Mouse (Mus musculus): Measurements from ENCODE around the gene Tut1. TPM values are rescaled to one million over a fixed set of nuclear protein-coding genes. Genes with fewer than 3 reads are reported as not detected.
"Not testable (repeated sequence)": the region's sequence is repeated elsewhere in the genome, so short reads cannot be mapped to it uniquely, and the experiment has no call there.

The Tut1 gene
- polyA plus RNA-seq, 1 experiment: 24.1 TPM

DNA sequence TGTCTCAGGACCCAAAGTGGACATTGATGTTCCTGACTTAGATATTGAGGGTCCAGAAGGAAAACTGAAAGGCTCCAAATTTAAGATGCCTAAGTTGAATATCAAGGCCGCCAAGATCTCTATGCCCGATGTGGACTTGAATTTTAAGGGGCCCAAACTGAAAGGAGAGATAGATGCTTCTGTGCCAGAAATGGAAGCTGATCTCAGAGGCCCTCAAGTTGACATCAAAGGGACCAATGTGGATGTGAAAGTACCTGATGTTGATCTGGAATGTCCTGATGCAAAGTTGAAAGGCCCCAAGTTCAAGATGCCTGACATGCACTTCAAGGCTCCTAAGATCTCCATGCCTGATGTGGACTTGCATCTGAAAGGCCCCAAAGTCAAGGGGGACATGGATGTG is 53.3 kb downstream of the Tut1 start:
- DNase-seq (ENCODE audit: low spot score): not testable (repeated sequence)

Other genes with a start within 250 kb of the Tut1 start
- 103 and 115 TPM in 2 replicates for gene Slc3a2, start 230.5 kb upstream of the Tut1 start, polyA plus RNA-seq (2012; rRNA removed)
- gene Wdr74, start 218.0 kb upstream of the Tut1 start, polyA plus RNA-seq (2012; rRNA removed): 37.9 and 45.9 TPM in 2 replicates
- 0.19 and 0.28 TPM in 2 replicates for gene 1700092M07Rik, start 213.1 kb upstream of the Tut1 start, polyA plus RNA-seq (2012; rRNA removed)
- 96.5 and 99.1 TPM in 2 replicates for gene Stx5a, start 212.4 kb upstream of the Tut1 start, polyA plus RNA-seq (2012; rRNA removed)
- 196 and 275 TPM in 2 replicates for gene Nxf1, start 196.8 kb upstream of the Tut1 start, polyA plus RNA-seq (2012; rRNA removed)
- 97.8 and 112 TPM in 2 replicates for gene Tmem223, start 182.9 kb upstream of the Tut1 start, polyA plus RNA-seq (2012; rRNA removed)
- 56.9 and 88.4 TPM in 2 replicates for gene Tmem179b, start 179.4 kb upstream of the Tut1 start, polyA plus RNA-seq (2012; rRNA removed)
- 7.7 and 8.4 TPM in 2 replicates for gene Taf6l, start 167.4 kb upstream of the Tut1 start, polyA plus RNA-seq (2012; rRNA removed)
- 63.3 and 81.5 TPM in 2 replicates for gene Polr2g, start 155.3 kb upstream of the Tut1 start, polyA plus RNA-seq (2012; rRNA removed)
- 2.1 and 2.5 TPM in 2 replicates for gene Zbtb3, start 151.3 kb upstream of the Tut1 start, polyA plus RNA-seq (2012; rRNA removed)
- 26.9 and 33.1 TPM in 2 replicates for gene Ttc9c, start 134.5 kb upstream of the Tut1 start, polyA plus RNA-seq (2012; rRNA removed)
- 60.7 and 73.9 TPM in 2 replicates for gene Hnrnpul2, start 133.8 kb upstream of the Tut1 start, polyA plus RNA-seq (2012; rRNA removed)
- 0.40 and 1.5 TPM in 2 replicates for gene AC129217.1, start 124.1 kb upstream of the Tut1 start, polyA plus RNA-seq (2012; rRNA removed)
- gene Bscl2, start 116.4 kb upstream of the Tut1 start, polyA plus RNA-seq (2012; rRNA removed): 66.7 and 71.0 TPM in 2 replicates
- gene Gng3, start 114.7 kb upstream of the Tut1 start, polyA plus RNA-seq (2012; rRNA removed): 0.29 and 0.44 TPM in 2 replicates
- 18.6 and 20.9 TPM in 2 replicates for gene Lrrn4cl, start 103.1 kb upstream of the Tut1 start, polyA plus RNA-seq (2012; rRNA removed)
- 175 and 179 TPM in 2 replicates for gene Ubxn1, start 82.4 kb upstream of the Tut1 start, polyA plus RNA-seq (2012; rRNA removed)
- gene Uqcc3, start 72.9 kb upstream of the Tut1 start, polyA plus RNA-seq (2012; rRNA removed): 74.7 and 77.6 TPM in 2 replicates
- gene Lbhd1, start 70.1 kb upstream of the Tut1 start, polyA plus RNA-seq (2012; rRNA removed): 3.1 and 4.9 TPM in 2 replicates
- gene Gm49403, start 69.9 kb upstream of the Tut1 start, polyA plus RNA-seq (2012; rRNA removed): not detected in 2 replicates
- 56.1 and 65.1 TPM in 2 replicates for gene 1810009A15Rik, start 65.0 kb upstream of the Tut1 start, polyA plus RNA-seq (2012; rRNA removed)
- gene Gm49416, start 64.9 kb upstream of the Tut1 start, polyA plus RNA-seq (2012; rRNA removed): 0.10 TPM in 1 of 2 replicates, not detected in the other
- 15.5 and 16.3 TPM in 2 replicates for gene Ints5, start 60.8 kb upstream of the Tut1 start, polyA plus RNA-seq (2012; rRNA removed)
- 98.1 and 104 TPM in 2 replicates for gene Ganab, start 55.8 kb upstream of the Tut1 start, polyA plus RNA-seq (2012; rRNA removed)
- 57.9 and 80.8 TPM in 2 replicates for gene B3gat3, start 33.5 kb upstream of the Tut1 start, polyA plus RNA-seq (2012; rRNA removed)
- gene Rom1, start 24.5 kb upstream of the Tut1 start, polyA plus RNA-seq (2012; rRNA removed): 9.4 and 12.3 TPM in 2 replicates
- gene Eml3, start 24.3 kb upstream of the Tut1 start, polyA plus RNA-seq (2012; rRNA removed): 40.5 and 45.3 TPM in 2 replicates
- gene Mta2, start 12.0 kb upstream of the Tut1 start, polyA plus RNA-seq (2012; rRNA removed): 29.9 and 47.6 TPM in 2 replicates
- gene Eef1g, start 13.2 kb downstream of the Tut1 start, polyA plus RNA-seq (2012; rRNA removed): 398 and 489 TPM in 2 replicates
- 126 and 168 TPM in 2 replicates for gene Ahnak, start 35.4 kb downstream of the Tut1 start, polyA plus RNA-seq (2012; rRNA removed)
- 0.23 TPM in 1 of 2 replicates, not detected in the other for gene Scgb1a1, start 134.1 kb downstream of the Tut1 start, polyA plus RNA-seq (2012; rRNA removed)
- 2.7 and 4.5 TPM in 2 replicates for gene Asrgl1, start 181.8 kb downstream of the Tut1 start, polyA plus RNA-seq (2012; rRNA removed)

Data from urinary bladder, adult 2 months (tissue).